Mouse (Mus musculus) layer of hippocampus, adult 18-20 months (tissue): ENCODE measurements around the gene Pgpep1l. TPM values are rescaled to one million over a fixed set of nuclear protein-coding genes. Genes with fewer than 3 reads are reported as not detected.
"Not testable (repeated sequence)": the region's sequence is repeated elsewhere in the genome, so short reads cannot be mapped to it uniquely, and the experiment has no call there.

Source experiments
- DNase-seq, 2 experiments: peaks; one replicate each; pipeline ENCODE4 v3.0.0; 2022; ENCODE audit warnings: low spot score in 2 of 2
- long read RNA-seq: library from polyadenylated mRNA; stranded (forward); transcript quantifications from one replicate; pipeline ENCODE4 v2.0.0, GENCODE M21; 2021
- total RNA-seq, 2 experiments: library from RNA; stranded (reverse); gene quantifications; 2 replicates each; pipeline ENCODE4 v1.2.3; 2021

The Pgpep1l gene
- 1 to 10 TPM; 3.3 to 4.2 TPM for total RNA-seq
- long read RNA-seq, partial matches to known transcripts, result 0 of 1 reads
- long read RNA-seq, other reads (novel, unspliced or antisense), result 1 of 1 reads

DNA sequence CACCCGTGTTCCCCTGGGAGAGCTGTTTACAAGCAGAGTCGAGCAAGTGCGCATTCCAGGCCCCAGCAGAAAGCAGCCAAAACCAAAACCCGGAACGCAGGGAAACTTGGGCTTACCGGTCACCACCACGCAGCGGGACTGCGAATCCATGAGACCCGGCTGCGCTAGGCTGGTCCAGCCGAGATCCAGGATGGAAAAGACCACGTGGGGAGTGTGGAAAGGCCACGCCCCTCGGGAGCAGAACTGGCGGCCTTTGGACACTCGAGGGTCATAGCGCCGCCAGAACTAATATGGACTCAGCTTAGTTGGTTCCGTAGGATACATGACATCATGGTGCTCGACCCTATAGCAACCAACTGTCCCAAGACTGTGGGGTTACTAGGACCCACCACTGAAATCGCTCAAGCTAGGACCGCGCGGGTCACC is at the start of gene Pgpep1l:
Gene Pgpep1l (minus strand): TSS at position 206 of the 426 bp plus-strand sequence.
- DNase-seq, result peak in 1 of 2 experiments; percentile 46

DNA sequence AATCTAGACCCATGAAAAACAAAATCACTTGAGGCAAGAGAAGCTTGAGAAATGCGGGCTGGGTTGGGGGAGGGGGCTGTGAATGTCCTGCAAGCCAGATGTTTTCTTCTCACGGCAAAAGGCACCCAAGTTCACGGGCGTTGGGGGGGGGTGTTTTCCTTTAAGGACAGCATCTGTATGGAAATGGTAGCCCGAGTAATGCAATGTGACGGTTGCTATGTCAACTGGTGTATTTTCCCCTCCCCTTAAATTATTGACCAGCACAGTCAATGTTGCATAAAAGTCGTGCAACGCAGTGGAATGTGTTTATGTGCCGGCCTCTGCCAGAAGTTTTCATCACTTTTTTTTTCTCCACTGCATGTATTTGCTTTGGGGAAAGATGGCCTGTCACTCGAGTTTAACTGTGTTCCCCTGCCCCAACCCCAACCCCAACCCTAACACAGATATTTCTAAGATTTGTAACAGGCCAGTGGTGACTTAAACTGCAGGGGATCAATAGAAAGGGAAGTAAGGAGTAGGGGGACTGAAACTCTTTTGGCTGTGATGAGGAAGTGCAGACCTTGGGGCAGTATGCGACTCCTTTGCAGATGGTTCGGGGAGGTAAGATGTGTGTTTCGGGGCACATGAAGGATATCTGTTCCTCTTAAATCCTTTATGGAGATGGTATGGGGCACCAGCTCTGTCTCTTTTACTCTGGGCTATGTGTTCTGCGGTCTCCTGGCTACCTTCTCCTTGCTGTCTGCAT is 49.2 kb upstream of the Pgpep1l start:
- no peak for DNase-seq

DNA sequence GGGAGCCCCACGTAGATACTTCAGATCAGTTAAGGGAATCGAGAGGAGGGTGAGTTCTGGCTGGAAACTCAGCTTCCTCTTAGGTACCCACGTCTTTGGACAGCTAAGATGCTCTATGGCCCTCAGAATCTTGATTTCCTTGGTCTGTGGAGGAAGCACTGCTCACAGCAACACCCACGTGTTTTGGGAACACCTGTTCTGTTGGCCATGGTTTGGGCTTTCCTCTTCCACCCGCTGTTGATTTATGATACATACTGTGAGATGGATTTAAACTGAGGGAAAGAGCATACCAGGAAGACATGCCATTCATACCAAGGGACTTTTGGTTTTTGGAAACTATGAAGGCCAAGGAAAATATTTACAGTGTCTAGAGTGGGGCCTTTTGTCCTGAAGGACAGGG is 48.4 kb upstream of the Pgpep1l start:
- no peak for DNase-seq

DNA sequence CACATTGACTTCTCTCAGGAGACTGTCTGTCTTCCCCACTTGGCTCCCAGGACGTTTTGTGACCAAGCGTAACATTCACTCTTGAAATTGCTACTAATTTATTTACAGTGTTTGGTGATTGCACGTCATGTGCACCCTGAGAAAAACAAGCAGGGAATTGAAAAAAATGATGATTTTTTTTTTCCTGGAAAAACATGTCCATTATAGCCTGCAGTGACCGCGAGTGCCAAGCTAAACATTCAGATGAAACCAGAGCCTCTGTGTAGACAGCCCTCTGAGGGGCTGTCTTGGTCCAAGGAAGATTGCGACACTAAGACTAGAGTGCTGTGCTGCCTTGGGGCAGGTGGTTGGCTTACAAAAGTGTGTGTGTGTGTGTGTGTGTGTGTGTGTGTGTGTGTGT is 47.4 kb upstream of the Pgpep1l start:
- no peak for DNase-seq

DNA sequence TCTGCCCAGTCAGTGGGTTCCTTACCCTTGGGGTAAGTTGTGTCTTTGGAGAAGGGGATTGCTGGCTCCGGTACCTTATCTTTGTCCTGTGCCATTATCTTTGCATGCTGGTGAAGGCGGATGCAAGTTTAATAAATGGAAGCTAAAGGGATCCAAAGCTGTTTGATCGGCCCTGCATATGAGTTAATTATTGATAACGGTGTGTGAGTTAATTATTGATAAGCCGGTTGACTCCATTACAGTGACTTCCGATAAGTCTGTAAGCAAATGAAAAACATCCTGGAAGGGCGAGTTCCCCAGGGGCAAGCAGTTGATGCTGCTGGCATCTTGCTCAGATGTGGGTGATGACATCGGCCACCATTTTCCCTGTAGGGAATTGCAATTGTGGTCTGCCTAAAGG is 42.7 kb upstream of the Pgpep1l start:
- DNase-seq, result no peak

DNA sequence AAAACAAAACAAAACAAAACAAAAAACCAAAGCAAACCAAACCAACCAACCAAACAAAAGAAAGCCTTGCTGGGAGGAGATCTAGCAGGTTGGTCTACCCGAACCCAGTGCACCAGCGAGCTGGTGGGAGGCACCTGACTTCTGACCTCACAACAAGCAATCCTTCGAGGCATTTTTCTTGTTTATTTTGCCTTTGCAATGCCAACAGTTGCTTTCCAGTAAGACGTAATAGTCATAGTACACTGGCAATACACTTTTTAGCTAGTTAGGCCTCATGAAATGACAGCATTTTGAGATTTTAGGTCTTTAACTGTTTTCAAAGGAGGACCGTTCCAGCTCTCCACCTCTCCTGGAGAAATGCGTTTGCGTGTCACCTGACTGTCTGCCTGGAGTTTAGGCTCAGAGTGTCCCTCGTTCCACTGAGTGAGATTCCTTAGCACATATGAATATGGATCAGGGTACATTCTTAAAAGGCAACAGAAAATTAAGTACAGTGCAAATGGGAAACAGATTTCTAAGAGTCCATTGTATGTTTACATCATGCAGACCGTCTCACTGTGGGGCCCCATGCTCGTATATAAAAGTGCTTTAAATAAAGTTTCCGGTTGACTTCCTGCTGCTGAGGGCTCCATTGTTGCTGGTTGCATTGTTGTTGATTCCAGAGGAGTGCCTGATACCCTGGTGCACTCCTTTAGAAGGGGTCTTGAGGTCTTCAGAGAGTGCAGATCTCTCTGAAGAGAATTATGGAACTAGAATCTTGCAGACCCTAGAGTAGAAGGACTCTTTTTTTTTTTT is 41.9 kb upstream of the Pgpep1l start:
- DNase-seq, result no peak

DNA sequence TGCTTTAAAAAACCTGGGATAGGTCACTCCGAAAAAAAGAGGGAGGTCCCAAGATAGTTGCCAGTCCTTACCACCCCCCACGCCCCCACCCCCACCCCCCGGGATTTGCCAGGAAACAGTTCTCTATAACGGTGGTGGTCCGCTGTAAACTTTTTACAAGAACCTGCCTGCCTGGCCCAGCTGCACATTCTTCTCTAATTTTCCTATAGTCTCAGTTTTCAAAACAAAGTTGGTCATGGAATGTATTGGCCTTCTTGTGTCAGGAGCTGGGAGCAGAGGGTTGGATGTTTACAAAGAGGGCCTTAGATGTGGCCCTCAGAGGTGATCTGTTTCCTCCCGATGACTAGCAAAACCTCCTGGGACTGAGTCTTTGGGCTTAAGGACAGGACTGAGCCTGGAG is 39.7 kb upstream of the Pgpep1l start:
- DNase-seq, result no peak

DNA sequence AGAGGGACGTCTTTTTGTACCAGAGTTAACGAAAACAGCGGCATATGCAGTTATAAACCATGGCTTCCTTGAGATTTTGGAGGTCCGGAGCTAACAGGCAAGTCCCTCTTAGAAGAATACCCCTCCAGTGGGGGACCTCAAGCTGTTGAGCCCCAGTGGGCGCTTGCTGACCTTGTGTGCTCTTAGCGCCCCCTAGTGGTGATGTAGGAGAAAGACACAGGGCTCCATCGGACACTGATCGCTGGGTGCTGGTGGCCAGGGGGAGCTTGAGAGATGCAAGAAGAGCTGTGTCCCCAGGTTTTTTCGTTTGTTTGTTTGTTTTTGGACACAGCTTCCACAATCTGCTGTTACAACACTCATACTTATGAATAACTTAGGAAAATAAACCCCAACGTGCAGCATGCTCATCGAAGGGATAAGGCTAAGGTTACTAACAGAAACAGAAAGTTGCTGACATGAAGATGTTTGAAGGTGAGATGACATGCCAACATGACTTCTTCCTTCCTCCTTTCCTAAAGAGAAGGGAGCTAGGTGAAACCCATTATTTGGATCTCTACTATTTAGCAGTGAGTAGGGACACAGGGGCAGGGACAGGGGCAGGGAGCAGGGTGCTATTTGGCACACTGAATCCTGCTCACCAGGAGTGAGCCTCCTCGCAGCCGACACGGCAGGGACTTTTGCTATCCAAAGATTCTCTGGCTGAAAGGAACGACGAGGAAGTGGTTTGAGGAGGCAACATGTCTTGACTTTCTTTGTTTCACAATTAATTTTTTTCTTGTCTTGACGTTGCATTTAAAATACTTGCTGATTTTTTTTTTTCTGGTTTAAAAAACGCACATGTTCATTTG is 38.8 kb upstream of the Pgpep1l start:
- peak; percentile 54 to 79 for DNase-seq

DNA sequence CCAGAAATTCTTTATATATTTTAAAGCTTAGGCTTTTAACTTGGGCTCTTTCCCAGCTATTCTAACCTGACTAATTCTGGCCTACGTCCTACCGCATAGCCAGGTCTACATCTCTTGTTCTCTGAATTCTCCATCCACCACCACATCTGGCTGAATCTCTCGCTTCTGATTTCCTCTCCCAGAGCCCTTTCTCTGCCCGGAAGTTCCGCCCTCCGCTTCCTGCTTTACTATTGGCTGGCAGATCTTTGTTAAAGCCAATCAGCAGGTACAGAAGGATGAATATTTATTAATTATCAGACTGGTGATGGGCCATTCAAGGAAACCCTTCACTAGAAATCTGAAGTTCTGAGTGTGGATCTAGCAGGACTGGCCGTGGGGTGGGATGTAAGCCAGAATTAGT is 37.1 kb upstream of the Pgpep1l start:
- no peak for DNase-seq

DNA sequence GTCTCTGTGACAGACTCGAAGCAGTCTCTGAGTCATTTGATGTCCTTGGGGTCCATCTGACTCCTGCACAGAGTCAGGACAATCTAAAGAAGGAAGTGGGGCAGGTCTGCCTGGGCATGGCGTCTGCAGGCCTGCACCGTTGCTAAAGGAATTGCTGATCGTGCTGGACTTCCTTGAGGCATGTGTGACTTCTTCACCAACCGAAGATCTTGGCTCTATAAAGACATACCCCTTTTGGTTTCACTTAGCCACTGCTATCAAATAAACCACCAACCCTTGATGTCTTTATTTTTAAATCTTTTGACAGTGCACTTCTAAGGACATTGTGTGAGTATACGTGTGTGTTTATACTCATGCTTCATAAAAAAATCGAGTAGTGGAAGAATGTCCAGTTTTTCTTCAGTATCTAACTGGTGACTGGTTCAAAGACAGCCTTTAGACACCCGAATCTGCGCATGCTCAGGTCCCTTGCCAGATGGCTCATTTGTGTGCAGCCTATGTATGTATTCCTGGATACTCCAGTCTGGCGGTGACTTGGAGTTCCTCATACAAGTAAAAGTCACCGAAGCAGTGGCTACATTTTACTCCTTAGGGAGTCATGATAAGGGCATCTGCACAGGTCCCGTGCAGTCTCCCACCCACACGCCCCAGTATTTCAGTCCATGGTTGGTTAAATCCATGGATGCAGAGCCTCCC is 34.5 kb upstream of the Pgpep1l start:
- no peak for DNase-seq

DNA sequence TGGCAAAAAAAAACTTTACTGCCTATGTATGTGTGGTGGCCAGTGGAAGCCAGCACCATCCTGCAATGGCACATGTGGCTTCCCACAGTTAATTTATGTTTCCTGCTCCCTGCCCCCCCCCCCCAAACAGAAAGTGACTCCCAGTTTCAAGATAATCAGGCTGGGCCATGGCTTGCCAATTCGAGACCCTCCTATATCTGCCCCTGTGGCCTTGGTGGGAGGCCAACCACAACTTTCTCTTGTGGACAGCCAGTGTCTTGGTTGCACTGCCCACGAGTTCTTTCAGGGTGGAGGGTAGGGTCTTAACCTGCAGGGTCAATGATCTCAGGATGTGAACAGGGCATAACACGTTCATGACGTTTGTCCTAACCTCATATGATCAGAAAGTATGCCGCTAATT is 32.5 kb upstream of the Pgpep1l start:
- DNase-seq, result no peak

DNA sequence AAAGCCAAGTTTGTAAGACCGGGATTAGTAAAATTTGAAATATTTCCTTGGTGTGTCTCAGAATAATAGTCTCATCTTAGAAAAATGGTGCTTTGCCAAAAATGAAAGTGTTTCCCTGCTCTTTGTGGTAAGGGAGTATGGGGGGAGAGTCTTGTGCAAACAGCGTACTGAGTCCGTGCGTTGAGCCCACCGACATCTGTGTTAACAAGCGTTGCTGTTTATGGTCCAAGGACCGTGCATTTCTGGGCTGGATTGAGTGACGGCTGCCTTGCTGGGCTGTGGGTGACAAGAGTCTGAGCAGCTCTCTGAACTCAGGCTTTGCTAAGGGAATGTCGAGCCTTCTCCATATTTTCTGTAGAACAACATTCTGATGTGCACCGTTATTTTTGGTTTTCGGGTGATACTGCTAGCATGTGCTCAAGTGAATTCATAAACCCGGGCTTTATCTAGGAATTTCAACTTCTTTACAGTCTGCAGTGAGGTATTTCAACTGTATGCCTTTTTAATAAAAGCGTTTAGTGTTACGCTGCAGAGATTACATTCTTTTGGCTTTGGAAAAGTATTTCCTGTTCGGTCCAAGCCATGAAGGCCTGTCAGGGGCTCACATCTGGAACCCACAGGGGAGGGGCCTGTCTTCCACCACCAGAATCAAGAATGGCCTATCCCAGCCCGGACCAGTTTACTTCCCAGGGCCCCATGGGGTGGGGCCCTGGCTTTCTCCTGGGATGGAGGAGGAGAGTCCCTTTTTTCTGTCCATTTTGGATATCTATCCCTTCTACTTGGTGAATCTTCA is 30.2 kb upstream of the Pgpep1l start:
- no peak for DNase-seq

DNA sequence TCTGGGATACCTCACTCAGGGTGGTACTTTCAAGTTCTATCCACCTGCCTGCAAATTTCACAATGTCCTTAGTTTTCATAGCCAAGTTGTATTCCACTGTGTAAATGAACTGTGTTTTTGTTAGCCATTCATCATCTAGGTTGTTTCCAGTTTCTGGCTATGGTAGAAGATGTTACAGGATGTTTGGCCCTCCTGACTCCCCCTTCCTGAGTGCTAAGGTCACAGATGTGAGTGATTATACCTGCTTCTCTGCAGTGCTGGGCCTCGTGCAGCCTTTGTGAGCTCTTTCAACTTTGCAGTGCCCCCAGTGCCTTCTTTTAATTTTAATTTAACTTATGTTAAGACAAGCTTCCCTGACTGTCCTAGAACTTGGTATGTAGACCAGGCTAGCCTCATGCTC is 27.6 kb upstream of the Pgpep1l start:
- no peak for DNase-seq

DNA sequence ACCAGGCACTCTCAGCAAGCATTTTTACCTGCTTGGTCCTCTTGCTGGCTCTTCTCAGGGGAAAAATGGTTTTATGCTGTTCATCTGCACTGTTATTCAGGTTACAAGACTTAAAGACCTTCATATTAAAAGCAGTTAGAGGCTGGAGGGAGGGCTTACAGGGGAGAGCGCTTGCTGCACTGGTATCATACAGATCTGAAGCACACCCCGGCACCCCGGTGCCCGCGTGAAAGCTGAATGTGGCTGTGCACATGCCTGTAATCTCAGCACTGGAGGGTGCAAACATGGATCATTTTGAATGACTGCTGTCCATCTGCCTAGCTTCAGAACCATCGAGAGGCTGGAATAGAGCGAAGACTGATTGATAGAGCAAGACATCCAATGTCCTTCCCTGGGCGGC is 25.0 kb upstream of the Pgpep1l start:
- DNase-seq, result no peak

DNA sequence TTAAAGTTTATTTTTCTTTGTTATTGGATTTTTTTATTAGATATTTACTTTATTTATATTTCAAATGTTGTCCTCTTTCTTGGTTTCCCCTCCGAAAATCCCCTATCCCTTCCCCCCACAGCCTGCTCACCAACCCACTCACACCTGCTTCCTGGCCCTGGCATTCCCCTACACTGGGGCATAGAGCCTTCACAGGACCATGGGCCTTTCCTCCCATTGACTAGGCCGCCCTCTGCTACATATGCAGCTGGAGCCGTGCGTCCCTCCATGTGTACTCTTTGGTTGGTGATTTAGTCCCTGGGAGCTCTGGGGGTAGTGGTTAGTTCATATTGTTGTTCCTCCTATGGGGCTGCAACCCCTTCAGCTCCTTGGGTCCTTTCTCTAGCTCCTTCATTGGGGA is 24.0 kb upstream of the Pgpep1l start:
- not testable (repeated sequence) for DNase-seq

DNA sequence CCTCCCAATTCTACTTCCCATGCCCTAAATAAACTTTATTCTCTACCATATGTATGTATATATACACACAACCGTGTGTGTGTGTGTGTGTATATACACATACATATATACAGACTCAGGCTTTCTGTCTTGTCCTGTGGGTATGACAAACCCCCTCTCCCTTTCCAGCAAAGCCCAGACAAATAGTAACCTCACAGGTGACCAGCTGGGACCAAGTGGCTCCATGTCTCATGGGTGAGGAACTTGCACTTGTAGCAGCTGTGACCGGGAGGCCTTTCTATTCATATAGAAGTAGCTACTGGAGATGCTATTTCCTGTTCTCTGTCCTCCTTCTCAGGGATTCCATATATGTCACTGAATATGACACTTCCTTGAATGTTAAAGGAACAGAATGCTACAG is 23.5 kb upstream of the Pgpep1l start:
- no peak for DNase-seq

DNA sequence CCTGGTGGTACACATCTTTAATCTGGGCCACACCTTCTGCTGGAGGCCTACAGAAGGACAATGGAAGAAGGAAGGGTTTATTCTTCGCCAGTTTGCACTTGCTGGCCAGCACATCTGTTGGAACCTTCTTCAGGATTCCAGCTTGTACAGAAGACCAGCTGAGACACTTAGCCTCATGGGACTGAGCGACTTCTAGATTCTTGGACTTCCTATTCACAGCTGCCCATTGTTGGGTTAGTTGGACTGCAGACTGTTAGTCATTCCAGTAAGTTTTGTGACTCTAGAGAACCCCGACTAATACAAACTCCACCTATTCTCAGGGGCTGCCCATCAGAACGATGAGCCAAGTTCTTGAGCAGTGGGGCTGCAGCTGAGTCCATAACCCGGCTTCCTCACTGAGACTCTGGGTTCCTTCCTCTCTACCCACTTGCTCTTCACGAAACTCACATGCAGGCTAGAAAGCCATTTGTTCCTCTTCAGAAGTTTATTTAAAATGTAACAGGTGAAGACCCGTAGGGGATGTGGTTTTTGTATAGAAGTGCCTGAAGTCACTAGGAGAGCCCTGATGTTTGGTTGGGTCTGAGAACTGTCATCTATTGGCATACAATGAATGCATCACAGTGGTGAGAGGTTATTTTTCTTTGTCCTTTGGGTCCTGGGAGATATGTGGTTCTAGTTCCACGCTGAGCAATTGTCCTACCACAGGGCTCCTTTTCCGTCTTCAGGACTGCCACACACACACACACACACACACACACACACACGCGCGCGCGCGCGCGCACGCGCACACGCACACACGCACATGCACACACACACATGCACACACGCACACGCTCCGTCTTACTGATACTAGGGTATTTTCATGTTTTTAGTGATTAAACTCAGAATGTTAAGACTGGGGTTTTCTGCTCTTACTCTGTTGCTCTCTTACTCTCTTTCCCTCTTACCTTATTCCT is 22.8 kb upstream of the Pgpep1l start:
- DNase-seq, result no peak

DNA sequence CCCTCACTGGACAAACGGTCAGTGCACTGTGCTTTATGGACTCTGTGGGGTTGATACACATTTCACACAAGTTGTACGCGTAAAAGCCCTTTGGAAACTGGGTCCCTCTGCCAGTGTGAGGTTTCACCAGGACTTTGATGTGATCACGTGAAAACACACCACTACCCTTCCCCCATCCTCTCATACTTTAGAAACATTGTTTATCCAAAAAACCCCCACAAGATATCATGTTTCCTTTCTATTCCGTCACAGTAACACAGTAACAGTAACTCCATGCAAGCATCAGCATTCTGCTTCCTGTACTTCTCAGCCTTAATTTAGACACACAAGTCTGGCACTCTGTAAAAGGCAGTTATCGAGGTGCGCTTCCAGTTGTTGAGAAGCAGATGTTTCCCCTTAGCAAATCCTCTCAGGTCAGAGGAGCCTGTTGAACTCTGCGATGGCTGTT is 21.8 kb upstream of the Pgpep1l start:
- no peak for DNase-seq

DNA sequence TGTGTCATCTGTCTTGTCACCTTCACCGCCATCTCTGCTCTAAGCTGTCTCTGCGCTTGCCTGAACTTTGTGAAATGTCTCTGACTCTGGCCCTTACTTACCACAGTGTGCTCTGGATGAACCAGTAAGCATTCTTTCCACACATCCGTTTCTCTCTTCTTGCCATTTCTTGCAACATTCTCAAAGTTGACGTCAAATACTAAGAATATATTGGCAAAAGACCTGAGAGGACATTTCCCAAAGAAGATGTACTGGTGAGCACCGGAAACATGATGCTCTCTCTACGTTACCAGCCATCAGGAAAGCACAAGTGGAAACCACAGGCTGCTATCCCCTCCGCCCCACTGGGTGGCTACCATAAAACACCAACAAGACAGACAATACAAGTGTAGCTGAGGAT is 19.7 kb upstream of the Pgpep1l start:
- DNase-seq, result no peak
